Mouse (Mus musculus): ENCODE data around the gene Prkar1b.

Gene Prkar1b

DNA sequence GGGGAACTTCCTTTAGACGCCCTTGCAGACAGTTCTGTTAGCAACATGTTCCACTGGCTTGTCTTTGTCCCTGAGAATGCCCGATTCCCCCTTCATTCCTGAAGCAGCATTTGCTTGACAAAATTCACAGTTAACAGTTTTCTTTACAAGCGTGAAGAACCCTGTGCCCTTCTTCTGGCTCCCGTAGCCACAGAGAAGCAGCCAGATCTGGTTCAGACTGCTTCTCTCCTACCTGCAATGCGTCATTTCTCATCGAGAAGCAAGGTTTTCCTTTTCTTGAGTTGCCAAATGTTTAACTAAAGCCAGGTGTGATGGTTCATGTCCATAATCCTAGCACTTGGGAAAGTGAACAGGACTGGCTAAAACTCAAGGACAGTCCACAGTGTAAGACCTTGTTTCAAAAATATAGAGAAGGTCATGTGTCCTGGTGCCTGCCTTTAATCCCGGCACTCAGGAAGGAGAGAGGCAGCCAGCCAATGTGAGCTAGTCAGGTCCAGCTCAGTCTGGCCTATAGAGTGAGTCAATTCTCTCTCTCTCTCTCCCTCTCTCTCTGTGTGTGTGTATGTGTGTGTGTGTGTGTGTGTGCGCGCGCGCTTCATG, 3.2 kb downstream of the Prkar1b start:
- DNase-seq (ENCODE audit: extremely low read depth, low read depth) = no peak

DNA sequence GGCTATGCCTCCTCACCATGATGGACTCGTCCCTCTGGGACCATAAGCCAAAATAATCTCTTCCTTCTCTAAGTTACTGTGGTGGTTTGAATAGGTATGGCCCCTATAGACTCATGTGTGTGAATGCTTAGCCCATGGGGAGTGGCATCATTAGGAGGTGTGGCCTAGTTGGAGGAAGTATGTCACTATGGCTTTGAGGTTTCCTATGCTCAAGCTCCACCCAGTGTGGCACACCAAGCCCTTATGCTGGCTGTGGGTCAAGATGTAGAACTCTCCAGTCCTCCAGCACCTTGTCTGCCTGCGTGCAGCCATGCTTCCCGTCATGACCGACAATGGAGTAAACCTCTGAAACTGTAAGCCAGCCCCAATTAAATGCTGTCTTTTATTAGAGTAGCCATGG, 4.1 kb downstream of the Prkar1b start:
- no peak for DNase-seq (ENCODE audit: extremely low read depth, low read depth)

DNA sequence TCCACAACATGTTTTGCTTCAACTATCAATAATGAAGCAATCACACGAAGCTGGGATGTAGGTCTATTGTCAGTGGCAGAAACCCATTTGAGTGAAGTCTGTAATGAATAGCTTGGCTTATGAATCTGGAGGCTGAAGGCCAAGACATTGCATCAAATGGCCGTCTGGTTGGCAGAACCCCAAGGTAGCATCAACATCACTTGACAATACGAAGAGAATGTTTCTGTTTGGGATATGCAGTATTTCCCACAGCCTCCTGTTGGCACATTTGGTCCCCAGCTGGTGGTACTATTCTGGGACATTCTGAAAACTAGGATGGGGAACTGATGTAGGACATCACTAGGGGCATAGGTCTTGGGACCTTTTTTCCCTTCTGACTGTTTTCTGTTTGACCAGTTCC, 5.9 kb downstream of the Prkar1b start:
- DNase-seq (ENCODE audit: extremely low read depth, low read depth) = no peak

DNA sequence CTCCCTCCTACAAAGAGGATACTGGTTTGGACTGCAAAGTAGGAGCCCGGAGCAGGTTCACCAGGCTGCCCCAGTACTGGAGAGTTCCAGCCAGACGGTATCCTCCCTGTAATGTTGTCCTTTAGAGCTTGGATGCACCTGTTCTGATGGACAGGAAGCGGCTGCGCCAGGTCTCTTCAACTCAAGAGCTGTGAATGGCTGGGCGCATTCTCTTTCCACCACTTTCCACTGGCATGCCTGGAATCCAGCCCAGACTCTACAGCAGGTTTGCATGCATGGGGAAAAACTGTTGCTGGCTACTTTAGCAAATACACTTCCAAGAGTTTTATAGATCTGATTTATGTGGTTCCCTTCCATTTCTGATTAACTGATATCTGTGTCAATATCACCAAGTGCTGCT, 8.5 kb downstream of the Prkar1b start:
- DNase-seq (ENCODE audit: extremely low read depth, low read depth) = no peak

DNA sequence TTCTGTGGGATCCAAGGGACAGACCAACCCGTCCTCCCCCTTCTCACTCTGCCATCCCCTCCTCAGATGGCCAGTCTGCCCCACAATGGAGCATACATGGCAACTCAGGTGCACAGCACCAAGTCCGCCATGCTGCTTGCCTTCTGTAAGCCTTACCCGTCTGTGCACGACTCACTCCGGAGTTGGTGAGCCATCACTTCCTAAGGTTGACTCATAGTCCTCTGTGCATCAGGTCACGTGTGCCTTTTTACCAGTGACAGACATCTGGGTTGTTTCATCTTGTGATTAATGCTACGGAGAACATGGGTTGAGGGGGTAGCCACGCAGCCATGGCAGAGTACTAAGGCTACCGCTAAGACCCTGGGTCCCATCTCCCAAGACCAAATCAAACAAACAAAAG, 9.2 kb downstream of the Prkar1b start:
- no peak for DNase-seq (ENCODE audit: extremely low read depth, low read depth)

DNA sequence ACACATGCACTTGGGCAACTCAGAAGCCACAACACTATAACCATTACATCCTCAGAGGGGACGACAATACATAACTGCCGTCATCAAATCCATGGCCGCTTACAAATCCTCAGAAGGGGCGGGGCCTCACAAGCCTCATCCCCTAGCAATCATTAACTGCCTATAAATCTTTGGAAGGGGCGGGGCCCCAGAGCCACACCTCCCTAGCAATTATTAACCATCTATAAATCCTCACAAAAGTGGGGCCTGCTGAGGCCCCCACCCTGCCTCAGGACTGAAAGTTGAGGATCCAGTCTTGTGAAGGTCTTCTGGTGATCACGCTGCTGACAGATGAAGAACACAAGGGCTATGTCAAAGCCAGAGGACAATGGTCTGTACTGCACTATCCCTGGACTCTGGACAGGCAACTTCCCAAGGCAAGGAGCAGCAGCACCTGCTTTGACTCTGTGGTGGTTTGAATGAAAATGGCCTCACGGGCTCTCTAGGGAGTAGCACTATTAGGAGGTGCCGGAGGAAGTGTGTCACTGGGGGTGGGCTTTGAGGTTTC, 10.8 kb downstream of the Prkar1b start:
- no peak for DNase-seq (ENCODE audit: extremely low read depth, low read depth)

DNA sequence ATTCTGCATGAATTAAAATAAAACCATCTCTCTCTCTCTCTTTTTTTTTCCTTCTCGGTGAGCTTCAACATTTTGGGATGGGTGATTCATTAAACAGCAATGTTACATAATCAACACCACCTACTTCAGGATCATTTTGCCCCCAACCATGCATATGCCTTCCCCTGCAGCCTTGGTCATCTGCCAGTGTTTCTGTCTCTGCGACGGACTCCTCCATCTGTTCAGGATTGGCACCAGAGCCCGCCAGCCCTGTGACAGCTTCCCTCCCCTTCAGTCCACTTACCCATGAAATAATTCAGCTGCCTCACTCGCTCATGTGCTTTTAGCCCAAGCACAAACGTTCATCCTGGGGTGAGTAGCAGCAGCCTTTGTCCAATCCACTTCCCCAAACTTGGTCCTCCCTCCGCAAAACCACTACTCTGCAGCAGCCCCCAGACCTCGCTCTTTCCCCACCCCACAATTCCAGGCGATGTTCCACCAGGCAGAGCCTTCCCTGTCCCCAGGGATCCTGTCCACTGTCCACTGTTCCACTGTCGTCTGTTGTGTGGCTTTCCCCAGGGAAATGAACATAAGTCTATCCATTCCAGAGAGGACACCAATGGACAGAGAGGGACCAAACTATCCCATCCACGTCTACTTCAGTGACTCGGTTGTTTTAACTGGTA, 11.4 kb downstream of the Prkar1b start:
- DNase-seq (ENCODE audit: extremely low read depth, low read depth) = no peak

DNA sequence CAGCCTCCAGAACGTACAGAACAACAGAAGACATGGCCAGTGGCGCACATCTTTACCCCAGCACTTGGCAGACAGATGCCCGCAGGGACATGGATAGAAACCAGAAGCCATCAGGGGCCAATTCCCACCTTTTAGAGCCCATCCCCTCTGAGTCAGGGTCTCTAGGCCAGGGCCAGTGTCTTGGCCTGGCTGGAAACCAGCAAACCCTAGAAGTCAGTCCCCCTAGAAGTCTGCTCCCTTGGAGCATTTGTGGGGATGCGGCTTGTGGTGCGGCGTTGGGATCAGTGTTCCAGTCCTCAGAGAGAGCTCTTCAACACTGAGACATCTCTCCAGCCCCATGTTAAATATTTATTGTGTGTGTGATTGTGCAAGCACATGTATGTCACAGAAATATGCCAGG, 12.6 kb downstream of the Prkar1b start:
- no peak for DNase-seq (ENCODE audit: extremely low read depth, low read depth)

DNA sequence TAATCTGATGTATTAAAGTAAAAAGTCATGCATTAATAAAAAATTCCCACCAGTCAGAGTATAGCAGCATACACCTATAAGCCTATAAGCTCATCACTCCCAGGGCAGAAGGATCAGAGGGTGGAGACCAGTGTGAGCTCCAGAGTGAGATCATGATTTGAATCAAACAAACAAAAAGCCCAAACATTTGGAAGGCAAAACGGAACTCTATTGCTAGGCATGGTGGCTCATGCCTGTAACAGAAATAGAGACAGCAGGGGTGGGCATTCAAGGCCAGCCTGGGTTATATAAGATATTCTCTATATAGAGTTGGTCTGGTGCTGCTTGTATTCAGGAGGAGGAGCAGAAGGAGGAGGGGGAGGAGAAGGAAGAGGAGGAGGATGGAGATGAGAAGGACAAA, 13.5 kb downstream of the Prkar1b start:
- DNase-seq (ENCODE audit: extremely low read depth, low read depth) = no peak

DNA sequence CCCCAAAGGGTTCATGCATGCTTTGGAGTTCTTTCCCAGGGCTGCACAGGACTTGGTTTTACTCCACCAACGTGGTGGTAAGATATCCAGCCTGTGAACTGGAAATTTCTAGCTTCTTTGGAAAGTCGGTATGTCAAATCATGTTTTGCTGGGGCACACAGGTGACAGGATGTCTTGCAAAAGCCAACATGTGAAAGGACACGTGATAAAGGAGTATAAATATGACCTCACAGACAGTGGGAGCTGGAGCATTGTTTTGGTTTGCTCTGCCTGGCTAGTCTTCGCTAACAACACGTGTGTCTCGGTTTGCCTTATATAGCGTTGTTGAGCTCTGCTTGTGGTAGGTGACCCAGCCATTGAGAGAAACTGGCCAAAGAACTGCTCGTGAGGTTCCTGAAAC, 15.3 kb downstream of the Prkar1b start:
- DNase-seq (ENCODE audit: extremely low read depth, low read depth) = no peak

DNA sequence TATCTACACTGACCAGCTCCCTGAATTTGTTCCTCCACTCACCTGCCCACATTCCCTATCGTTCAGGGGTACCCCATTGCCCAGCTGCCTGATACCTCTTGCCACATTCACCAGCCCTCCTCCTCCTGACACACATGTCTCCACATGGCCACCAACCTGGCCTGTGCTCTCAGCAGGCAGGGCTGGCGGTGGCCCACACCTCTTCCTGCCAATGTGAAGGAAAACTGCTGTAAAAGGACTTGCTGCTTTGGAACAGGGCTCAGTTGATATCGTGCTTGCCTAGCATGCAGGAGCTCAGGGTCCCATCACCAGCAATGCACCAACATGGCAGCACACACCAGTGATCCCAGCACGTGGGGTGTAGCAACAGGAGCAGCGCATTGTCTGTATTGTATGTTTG, 19.4 kb downstream of the Prkar1b start:
- no peak for DNase-seq (ENCODE audit: extremely low read depth, low read depth)

DNA sequence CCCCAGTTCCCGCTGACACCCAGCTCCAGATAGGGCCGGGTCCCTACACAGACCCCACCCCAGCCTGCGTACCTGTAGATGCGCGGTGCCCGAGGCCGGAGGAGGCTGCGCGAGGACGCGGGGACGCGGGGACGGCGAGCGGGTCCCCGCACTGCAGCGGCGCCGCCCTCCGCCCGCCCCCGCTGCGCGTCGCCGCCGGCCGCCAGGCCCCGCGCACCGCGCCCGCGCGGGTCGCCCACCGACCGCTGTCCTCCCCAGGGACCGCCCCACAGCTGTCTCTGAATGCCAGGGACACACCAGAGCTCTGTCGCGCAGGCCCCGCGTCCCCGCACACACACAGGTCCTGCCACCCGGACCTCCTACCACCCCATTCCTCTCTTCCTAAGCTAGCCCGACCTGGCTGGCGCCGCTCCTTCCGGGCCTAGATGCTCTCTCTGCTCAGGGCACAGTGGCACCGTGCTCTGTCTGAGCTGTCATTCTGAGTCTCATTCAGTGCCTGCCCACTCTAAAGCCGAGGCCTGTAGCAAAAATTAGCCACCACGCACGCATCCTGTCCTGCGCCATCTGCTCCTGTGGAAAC, 20.1 kb downstream of the Prkar1b start:
- no peak for DNase-seq (ENCODE audit: extremely low read depth, low read depth)

DNA sequence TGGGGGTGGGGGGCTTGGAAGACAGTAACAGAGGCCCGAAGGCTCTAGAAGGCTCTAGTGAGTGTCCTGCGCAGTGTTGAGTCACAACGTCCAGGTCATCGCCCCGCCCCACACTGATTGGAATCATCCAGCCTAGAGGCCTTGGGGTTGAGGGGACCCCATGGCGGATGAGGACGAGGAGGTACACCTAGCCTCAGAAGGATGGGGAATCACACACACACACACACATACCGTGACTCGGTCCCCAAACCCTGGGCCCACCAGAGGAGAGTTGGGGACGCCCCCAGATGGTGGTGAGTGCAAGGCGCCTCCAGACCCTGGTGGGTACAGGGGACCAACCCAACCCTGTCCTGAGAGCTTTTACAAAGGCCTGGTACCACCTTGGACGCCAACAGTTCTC, 20.7 kb downstream of the Prkar1b start:
- no peak for DNase-seq (ENCODE audit: extremely low read depth, low read depth)

DNA sequence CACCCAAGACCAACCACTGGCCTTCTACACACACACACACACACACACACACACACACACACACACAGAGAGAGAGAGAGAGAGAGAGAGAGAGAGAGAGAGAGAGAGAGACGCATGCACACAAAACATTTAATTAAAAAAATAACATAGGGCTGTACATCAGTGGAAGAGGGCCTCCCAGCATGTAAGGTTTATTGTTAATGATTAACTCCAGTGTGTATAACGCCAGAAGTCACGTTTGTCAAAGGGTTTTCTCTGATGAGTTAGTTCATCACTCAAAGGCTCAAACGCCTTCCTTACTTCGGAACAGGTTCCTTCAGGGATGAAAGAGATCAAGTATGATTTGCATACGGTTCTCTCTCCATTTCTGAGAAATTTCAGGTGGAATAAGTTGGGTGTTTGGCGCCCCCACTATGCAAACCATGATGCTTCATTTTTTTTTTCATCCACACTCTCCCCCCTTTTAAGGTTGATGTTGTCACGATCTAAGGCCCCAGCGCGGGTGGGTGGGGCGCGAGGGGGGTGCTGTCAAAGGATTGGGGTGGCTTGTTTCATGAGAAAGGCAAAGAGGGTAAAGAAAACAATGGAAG, 21.2 kb downstream of the Prkar1b start:
- DNase-seq (ENCODE audit: extremely low read depth, low read depth) = no peak

DNA sequence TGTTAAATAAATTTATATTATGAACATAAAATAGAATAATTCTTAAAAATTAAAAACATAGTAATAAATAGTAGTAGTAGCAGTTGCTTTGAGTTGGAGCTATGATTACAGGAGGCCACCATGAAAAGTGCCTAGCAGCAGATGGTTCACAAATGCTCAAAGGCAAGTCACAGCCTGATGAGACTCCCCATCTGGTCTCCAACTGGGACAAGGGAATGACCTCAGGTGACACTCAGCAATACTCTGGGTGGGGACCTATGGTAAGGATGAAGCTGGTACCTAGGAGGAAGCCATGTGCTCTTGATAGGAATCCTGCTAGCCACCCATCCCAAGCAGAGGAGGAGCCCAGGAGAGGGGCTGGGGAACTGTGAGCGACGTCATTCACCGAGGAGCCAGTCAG, 24.1 kb downstream of the Prkar1b start:
- DNase-seq (ENCODE audit: extremely low read depth, low read depth) = no peak

DNA sequence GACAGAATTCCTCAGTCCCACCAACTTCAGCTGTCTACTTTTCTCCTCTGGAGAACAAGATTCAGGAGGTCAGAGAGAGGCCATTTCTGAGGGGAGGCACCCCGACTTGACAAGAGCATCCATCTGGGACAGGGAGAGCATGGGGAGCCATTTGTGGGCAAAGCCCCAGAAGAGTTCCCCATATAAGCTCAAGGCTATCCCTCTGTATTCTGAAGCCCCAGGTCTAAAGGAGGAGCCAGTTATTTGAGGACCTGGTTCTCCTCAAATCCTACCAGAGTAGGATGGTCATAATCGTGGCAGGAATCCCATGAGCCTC, 30.9 kb downstream of the Prkar1b start:
- DNase-seq (ENCODE audit: extremely low read depth, low read depth) = no peak

DNA sequence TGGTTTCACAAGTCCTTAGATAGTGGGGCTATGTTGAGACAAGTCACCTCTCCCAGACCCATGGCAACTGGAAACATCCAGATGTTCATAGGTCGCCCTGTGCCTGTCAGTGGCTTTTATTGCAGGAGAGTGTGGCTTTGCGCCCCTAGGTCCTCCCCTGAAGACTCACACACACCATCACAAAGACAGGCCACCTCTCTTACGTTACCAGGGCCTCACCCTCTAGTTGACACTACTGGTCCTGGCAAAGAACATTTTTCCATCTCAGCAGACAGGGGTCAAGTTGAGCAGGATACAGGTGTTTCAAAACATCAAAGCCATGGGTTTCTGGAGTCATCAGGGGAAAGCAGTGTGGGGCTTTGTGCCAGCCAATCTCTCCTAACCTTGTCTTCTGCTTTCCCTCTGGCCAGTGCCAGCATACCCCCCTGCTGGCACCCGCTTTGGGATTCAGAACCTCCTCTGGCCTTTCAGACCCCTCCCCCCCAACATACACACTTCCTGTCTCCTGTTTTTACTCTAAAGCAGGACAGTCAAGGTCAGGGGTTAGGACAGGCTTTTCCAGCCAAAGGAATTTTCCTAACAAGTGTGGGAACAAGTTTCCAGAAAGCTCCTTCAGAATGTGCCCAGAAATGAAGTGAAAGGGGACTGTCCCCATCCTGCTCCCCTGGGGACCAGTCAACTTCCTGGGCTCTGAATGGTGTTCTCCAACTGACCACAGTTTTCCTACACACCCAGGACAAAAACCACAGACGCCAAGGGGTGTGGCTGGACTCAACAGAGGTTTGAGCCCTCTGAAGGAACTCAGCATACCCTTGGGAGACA, 31.5 kb downstream of the Prkar1b start:
- no peak for DNase-seq (ENCODE audit: extremely low read depth, low read depth)

DNA sequence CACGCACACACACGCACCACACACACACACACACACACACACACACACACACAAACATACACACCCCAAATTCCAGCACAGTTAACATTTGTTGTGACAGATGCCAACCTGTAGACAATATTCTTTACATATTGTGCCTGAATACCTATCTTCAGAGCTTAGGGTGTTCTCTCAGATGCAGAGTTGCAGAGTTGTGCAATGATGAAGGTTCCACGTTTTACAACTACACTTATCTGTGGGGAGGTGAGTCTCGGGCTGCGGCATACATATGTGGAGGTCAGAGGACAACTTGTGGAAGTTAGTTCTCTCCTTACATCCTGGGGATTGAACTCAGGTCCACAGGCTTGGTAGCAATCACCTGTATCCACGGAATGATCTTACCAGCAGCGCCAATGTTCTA, 34.3 kb downstream of the Prkar1b start:
- DNase-seq (ENCODE audit: extremely low read depth, low read depth) = no peak

DNA sequence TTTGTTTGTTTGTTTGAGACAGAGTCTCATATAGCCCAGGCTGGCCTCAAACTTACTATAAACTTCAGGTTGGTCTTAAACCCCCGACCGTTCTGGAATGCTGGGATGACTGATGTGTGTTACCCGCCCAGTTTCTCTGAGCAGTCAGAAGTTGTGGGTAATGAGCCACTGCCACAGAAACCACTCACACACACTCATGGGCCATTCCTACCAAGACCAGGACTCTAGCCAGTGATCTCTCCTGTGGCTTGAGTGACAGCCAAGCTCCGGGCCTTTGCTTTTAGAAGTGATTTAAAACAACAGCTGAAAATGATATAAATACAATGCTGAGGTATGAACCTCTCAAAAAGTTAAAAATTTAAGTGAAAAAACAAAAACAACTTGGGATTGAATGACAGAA, 34.9 kb downstream of the Prkar1b start:
- no peak for DNase-seq (ENCODE audit: extremely low read depth, low read depth)

DNA sequence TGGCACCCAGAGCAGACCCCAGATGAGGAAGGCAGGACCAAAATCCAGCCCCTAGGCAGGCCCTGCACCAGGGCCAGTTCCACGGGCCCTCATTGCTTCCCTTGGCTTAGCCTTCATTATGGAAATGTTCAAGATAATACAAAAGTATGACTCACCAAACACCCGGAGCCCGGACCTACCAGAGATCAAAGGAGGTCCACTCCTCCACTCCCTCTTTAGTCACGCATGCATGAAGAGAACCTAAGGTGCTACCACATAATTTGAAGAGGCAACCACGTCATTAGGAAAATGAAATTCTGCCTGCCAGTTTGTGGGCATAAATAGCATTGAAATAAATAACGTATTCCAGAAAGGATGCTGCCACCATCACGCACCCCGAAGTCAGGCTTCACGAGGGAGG, 37.4 kb downstream of the Prkar1b start:
- DNase-seq (ENCODE audit: extremely low read depth, low read depth) = no peak

DNA sequence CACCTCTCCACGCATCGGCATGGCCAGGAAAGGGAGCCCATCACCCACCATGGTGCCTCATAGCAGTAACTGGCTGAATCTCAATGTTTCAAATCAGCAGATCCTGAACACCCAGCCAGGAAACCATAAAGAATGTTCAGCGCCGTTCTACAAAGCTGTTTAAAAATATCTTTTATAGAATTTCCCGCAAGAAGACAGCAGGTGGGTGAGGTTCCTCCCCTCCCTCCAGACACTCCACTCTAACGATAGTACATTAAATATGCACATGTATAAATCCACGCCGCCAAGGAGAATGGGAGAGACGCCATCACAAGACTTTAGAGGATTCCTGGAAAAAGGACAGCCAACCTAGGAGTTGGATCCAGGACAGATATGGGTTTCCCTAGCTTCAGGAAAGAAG, 37.8 kb downstream of the Prkar1b start:
- DNase-seq (ENCODE audit: extremely low read depth, low read depth) = no peak
